Mouse (Mus musculus): ENCODE results near the gene Haao. TPM values are rescaled to one million over a fixed set of nuclear protein-coding genes. Genes with fewer than 3 reads are reported as not detected.
"Not testable (repeated sequence)": the region's sequence is repeated elsewhere in the genome, so short reads cannot be mapped to it uniquely, and the experiment has no call there.

Gene Haao
- polyA plus RNA-seq, 3 experiments from 2014 or later: 0.89 to 4.4 (median 1.1) TPM

GRCm38 (mm10) chr17:83862134-83862881 is 14.5 kb upstream of the Haao start:
- ATAC-seq: peak; percentile 64

GRCm38 (mm10) chr17:83861444-83862133 is 13.8 kb upstream of the Haao start:
- peak; percentile 83 for ATAC-seq

GRCm38 (mm10) chr17:83860968-83861367 is 13.2 kb upstream of the Haao start:
- ATAC-seq: not testable (repeated sequence)

- no peak for ATAC-seq
Observed at GRCm38 (mm10) chr17:83860224-83860623, 12.5 kb upstream of the Haao start.

GRCm38 (mm10) chr17:83859639-83860038 is 11.9 kb upstream of the Haao start:
- no peak for ATAC-seq

GRCm38 (mm10) chr17:83858413-83858812 is 10.7 kb upstream of the Haao start:
- no peak for ATAC-seq

- ATAC-seq: no peak
Observed at GRCm38 (mm10) chr17:83854284-83854918, 6.6 kb upstream of the Haao start.

GRCm38 (mm10) chr17:83853831-83854230 is 6.1 kb upstream of the Haao start:
- ATAC-seq: no peak

GRCm38 (mm10) chr17:83850864-83851263 is 3.1 kb upstream of the Haao start:
- ATAC-seq: peak; percentile 63

- peak; percentile 78 for ATAC-seq
Observed at GRCm38 (mm10) chr17:83850458-83850857, 2.7 kb upstream of the Haao start.

GRCm38 (mm10) chr17:83849717-83850116 is 2.0 kb upstream of the Haao start:
- ATAC-seq: no peak

- no peak for ATAC-seq
Observed at GRCm38 (mm10) chr17:83849081-83849675, 1.4 kb upstream of the Haao start.

- ATAC-seq: no peak
Observed at GRCm38 (mm10) chr17:83848482-83848881, 719 bp upstream of the Haao start.

- no peak for ATAC-seq
Observed at GRCm38 (mm10) chr17:83847100-83847499, 663 bp downstream of the Haao start.

- no peak for ATAC-seq
Observed at GRCm38 (mm10) chr17:83846301-83847021, 1.3 kb downstream of the Haao start.

- no peak for ATAC-seq
Observed at GRCm38 (mm10) chr17:83845538-83845937, 2.2 kb downstream of the Haao start.

- no peak for ATAC-seq
Observed at GRCm38 (mm10) chr17:83843780-83844179, 4.0 kb downstream of the Haao start.

GRCm38 (mm10) chr17:83841011-83841410 is 6.8 kb downstream of the Haao start:
- ATAC-seq: no peak

GRCm38 (mm10) chr17:83839132-83839531 is 8.6 kb downstream of the Haao start:
- no peak for ATAC-seq

- ATAC-seq: no peak
Observed at GRCm38 (mm10) chr17:83837659-83838190, 10.0 kb downstream of the Haao start.

- ATAC-seq: no peak
Observed at GRCm38 (mm10) chr17:83836048-83836447, 11.7 kb downstream of the Haao start.

GRCm38 (mm10) chr17:83834120-83834519 is 13.6 kb downstream of the Haao start:
- ATAC-seq: no peak

Data from inflammation-experienced regulatory T-cells, adult 6 months (primary cell).